Mouse (Mus musculus) embryonic fibroblast, embryonic 13.5 days (primary cell): ENCODE data around the gene Rnf40.
"Not testable (repeated sequence)": the region's sequence is repeated elsewhere in the genome, so short reads cannot be mapped to it uniquely, and the experiment has no call there.

Experiments used
- CTCF ChIP-seq: IDR thresholded peaks from 2 replicates; pipeline ENCODE4 v1.5.1; 2011; ENCODE audit warnings: mild to moderate bottlenecking, control low read depth, low read length, moderate library complexity, borderline replicate concordance; ENCODE audit not compliant: insufficient read depth
- POLR2A ChIP-seq: IDR thresholded peaks from 2 replicates; pipeline ENCODE4 v1.6.1; 2011; ENCODE audit warnings: low read depth, mild to moderate bottlenecking, control low read depth, low read length, moderate library complexity

- not testable (repeated sequence) for TF ChIP-seq POLR2A, CTCF
Measured at GRCm38 (mm10) chr7:127618402-127618801, 29.8 kb downstream of the Rnf40 start.
